Mouse (Mus musculus) layer of hippocampus, adult 2 months (tissue): ENCODE results near the gene Mat2a. TPM values are rescaled to one million over a fixed set of nuclear protein-coding genes. Genes with fewer than 3 reads are reported as not detected.
"Not testable (repeated sequence)": the region's sequence is repeated elsewhere in the genome, so short reads cannot be mapped to it uniquely, and the experiment has no call there.

Experiments used
- DNase-seq, 2 experiments: peaks; one replicate each; pipeline ENCODE4 v3.0.0; 2022; ENCODE audit warnings: low spot score in 2 of 2
- H3K27ac ChIP-seq: fragments of 200-600 bp; 2 replicates; pipeline ENCODE4 v1.8.1; 2022
- H3K4me3 ChIP-seq: fragments of 200-600 bp; 2 replicates; pipeline ENCODE4 v1.8.1; 2022; ENCODE audit warnings: mild to moderate bottlenecking
- CTCF ChIP-seq: fragments of 200-600 bp; conservative IDR thresholded peaks from 2 replicates; pipeline ENCODE4 v1.8.1; 2022; ENCODE audit warnings: antibody characterized with exemption, mild to moderate bottlenecking, moderate library complexity
- total RNA-seq, 2 experiments: library from RNA; stranded (reverse); gene quantifications; 2 replicates each; pipeline ENCODE4 v1.2.3; 2021

The Mat2a gene
- total RNA-seq, 2 experiments from 2014 or later: 172 to 195 TPM

GRCm38 (mm10) chr6:72473264-72474041, 34.1 kb upstream of the Mat2a start:
- Histone ChIP-seq H3K4me3 (no peak overlapping the region), H3K27ac (no peak overlapping the region)
- no peak for DNase-seq
- TF ChIP-seq CTCF: no peak

DNA sequence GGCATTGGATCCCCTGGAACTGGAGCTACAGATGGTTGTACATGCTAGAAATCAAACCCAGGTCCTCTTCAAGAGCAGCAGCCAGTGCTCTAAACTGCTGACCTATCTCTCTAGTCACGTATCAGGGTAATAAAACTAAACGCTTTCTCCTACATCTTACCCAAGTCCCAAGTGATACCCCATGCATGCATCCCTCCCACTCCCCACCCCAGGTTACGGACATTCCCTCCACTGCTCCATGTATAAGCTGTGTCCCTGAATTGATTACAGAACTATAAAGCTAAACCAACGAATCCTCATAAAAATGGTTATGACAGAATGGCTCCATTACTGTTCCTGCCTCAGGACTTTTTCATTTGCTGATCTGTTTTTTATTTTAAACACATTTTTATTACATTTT, 26.8 kb upstream of the Mat2a start:
- no peak for DNase-seq
- Histone ChIP-seq H3K27ac (no peak overlapping the region), H3K4me3 (no peak overlapping the region)
- TF ChIP-seq CTCF: no peak

GRCm38 (mm10) chr6:72465361-72466157, 26.2 kb upstream of the Mat2a start:
- Histone ChIP-seq H3K27ac (no peak overlapping the region), H3K4me3 (no peak overlapping the region)
- DNase-seq: no peak
- TF ChIP-seq CTCF: no peak

DNA sequence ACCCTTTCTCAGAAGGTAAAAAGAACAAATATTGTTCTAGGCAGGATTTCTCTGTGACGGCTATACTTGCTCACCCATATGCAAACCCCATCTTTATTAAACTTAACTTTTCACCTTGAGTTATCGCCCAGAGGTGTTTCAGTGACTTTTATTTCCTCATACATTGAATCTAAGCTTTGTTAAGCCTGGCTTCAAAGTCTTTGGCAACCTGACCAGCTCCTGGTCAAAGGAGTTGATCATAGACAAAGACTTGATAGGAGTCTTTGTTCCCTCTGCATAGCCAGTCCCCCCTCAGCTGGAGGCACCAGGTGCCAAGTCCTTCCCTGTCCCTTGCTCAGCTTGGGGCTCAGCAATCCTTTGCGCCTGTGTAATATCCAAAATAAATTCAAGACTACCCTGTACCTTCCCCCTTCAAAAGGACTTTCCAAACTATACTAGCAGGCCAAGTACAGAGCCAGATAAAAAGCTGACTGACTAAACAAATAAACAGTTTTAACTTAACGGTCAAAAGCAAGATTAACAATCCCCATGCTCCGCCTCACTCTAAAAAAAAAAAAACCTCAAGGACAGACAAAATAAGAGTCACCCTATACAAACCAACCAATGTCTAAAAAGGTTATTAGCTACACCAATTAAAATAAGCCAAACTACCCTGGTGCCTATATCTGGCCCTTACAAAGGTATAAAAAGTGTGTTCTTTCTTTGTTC, 23.3 kb upstream of the Mat2a start:
- H3K27ac ChIP-seq, H3K4me3 ChIP-seq, DNase-seq: not testable (repeated sequence)

DNA sequence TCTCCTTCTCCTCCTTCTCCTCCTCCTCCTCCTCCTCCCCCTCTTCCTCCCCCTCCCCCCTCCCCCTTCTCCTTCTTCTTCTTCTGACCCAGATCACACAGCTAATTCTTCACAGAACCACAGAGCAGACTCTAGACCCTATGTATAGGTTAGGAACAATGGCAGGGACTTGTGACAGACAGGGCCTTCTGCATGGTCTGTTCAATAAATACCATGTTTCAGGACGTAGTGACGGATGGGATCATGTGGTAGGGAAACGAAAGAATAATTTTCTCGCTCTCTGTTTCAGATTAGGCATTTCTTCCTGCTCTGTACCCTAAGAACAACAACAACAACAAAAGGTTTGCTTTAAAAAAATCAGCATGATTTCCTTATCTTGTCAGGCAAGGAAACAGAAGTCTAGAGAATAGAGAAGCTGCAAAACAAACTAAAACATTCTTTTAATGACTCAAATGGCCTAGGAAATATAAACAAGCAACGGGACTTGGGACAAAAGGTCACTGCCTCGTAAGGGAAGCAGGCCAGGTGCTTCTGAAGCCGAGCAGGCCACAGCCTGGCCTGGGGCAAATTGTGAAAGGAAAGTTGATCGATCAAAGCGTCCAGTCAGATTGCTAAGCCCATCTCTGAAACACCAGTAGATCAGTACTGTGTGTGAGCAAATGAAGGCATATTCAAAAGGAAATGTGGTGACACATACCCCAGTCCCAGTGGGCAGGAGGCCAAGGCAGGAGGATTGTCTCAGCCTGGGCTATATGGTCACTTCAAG, 20.9 kb upstream of the Mat2a start:
- TF ChIP-seq CTCF: no peak
- Histone ChIP-seq H3K4me3 (no peak overlapping the region), H3K27ac (no peak overlapping the region)
- DNase-seq: no peak

DNA sequence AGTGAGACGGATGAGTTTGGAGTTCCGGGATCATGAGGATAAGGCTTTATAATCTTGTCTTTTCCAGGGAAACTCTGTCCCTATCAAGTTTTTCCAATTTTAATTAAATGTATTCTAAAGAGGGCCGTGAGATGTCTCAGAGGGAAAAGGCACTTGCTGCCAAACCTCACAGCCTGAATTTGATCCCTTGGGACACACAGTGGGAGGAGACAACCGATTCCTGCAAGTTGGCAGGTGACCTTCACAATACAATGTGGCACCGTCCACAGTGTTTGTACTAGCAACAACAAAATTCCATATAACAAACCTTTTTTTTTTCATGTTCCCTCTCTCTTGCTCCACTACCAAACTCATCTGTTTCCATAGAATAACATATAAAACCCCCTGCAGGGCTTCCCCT, 19.6 kb upstream of the Mat2a start:
- no peak for TF ChIP-seq CTCF
- H3K4me3 ChIP-seq: no peak overlapping the region
- no peak overlapping the region for H3K27ac ChIP-seq
- no peak for DNase-seq

GRCm38 (mm10) chr6:72458418-72458817, 19.1 kb upstream of the Mat2a start:
- Histone ChIP-seq H3K4me3 (no peak overlapping the region), H3K27ac (no peak overlapping the region)
- no peak for DNase-seq
- no peak for TF ChIP-seq CTCF

- Histone ChIP-seq H3K4me3 (no peak overlapping the region), H3K27ac (no peak overlapping the region)
- DNase-seq: no peak
- no peak for TF ChIP-seq CTCF
These were observed 17.2 kb upstream of the Mat2a start for GRCm38 (mm10) chr6:72456567-72456966.

GRCm38 (mm10) chr6:72454833-72455373, 15.5 kb upstream of the Mat2a start:
- Histone ChIP-seq H3K4me3 (no peak overlapping the region), H3K27ac (peak overlapping the region; percentile 70)
- peak; percentile 39 to 43 for DNase-seq
- TF ChIP-seq CTCF: no peak

DNA sequence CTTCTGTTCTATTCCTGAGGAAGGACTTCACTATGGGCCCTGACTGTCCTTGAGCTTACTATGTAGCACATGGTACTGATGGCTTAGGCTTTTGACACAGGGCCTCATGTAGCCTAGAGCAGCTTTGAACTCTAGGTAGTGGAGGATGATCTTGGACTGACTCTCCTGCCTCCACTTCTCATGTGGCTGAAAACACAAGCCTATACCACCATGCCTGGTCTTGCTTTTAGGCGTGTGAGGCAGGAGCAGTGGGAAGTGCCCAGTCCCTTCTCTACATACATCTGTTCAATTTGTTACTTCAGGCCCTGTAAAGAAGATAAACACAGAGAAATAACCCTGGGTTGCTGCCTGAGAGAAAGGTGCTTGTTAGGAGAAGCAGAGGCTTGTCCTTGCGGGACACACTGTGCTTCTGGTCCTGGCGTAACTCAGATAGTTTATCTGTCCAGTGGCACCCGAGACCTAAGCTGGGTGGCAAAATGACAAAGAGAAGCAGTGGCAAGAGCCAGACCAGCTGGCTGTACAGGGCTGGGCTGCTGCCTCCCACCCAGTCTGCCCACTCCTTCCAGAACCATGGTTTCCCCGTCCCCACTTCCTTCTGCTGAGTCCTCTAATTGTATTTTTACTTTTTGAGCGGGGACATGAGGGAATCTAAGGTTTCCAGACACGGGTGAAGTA, 14.9 kb upstream of the Mat2a start:
- TF ChIP-seq CTCF: no peak
- H3K4me3 ChIP-seq: no peak overlapping the region
- peak overlapping the region; percentile 60 for H3K27ac ChIP-seq
- no peak for DNase-seq

DNA sequence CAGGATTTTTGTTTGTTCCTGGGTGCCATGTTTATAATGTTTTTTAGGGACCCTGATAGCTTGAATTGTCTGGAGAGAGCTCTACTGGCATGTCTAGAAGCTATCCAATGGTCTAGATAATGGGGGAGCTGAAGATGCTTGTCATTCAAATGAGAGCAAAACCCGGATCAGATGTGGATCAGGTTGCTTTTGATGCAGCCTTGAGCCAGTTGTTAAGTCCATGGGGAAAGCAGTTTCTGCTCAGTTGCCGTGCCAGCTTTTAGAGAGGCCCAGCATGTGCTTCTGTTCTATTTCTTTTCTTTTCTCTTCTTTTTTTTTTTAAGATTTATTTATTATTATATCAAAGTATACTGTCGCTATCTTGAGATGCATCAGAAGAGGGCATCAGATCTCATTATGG, 14.2 kb upstream of the Mat2a start:
- Histone ChIP-seq H3K27ac (no peak overlapping the region), H3K4me3 (no peak overlapping the region)
- no peak for DNase-seq
- no peak for TF ChIP-seq CTCF

DNA sequence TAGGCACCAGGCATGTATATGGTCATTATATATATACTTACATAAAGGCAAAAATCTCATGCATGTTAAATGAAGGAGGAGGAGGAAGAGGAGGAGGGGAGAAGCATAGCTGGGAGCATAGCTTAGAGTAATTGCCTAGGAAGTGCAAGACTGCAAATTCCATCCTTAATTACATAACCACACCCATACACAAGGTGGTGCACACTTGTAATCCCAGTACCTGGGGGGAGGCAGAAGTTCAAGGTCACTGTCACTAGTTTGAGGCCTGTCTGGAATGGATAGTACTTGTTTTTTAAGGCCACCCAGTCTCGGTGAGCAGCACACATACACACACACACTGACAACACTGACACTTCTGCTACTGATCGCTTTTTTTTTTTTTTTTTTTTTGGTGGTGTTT, 13.0 kb upstream of the Mat2a start:
- Histone ChIP-seq H3K4me3 (no peak overlapping the region), H3K27ac (no peak overlapping the region)
- TF ChIP-seq CTCF: no peak
- no peak for DNase-seq

DNA sequence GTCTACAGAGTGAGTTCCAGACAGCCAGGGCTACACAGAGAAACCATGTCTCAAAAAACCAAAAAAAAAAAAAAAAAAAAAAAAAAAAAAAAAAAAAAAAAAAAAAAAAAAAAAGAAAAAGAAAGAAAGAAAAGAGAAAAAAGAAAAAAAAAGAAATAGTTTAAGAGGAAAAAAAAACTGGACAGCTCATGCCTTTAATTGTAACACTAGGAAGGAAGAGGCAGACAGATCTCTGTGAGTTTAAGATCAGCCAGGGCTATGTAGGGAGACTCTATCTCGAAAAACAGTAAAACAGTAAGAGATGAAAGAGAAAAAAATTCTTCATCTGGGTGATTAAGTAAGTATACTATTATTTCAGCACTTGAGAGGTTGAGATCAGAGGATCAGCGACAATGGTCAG, 12.4 kb upstream of the Mat2a start:
- H3K27ac ChIP-seq, DNase-seq, H3K4me3 ChIP-seq: not testable (repeated sequence)
